Mouse (Mus musculus) CH12.LX (cell line): ENCODE measurements at regions not wholly inside any gene's neighbourhood (a gene's known extent, or its start where the extent isn't known, plus 50 kb on each side); places are given as distances from the start of the nearest gene placed in this dataset.

Source experiments
- BHLHE40 ChIP-seq: IDR thresholded peaks from 2 replicates; pipeline ENCODE4 v1.6.1; 2011; ENCODE audit warnings: mild to moderate bottlenecking, low read depth, low read length, improper control_type of control experiment
- GABPA ChIP-seq: IDR thresholded peaks from 2 replicates; pipeline ENCODE4 v1.6.1; 2012; ENCODE audit warnings: low read depth, low read length, improper control_type of control experiment, inconsistent platforms; ENCODE audit not compliant: insufficient replicate concordance
- HCFC1 ChIP-seq: IDR thresholded peaks from 2 replicates; pipeline ENCODE4 v1.6.1; 2012; ENCODE audit warnings: low read depth, mild to moderate bottlenecking, inconsistent platforms, low read length, improper control_type of control experiment
- MEF2A ChIP-seq: IDR thresholded peaks from 2 replicates; pipeline ENCODE4 v1.6.1; 2014; ENCODE audit warnings: low read depth, mild to moderate bottlenecking, inconsistent platforms, low read length, improper control_type of control experiment, borderline replicate concordance
- MYC ChIP-seq: IDR thresholded peaks from 2 replicates; pipeline ENCODE4 v1.6.1; 2011; ENCODE audit warnings: low read depth, mild to moderate bottlenecking, improper control_type of control experiment, low read length
- POLR2A ChIP-seq: IDR thresholded peaks from 2 replicates; pipeline ENCODE4 v1.6.1; 2011; ENCODE audit warnings: low read depth, mild to moderate bottlenecking, improper control_type of control experiment, low read length
- POLR2AphosphoS2 ChIP-seq: IDR thresholded peaks from 2 replicates; pipeline ENCODE4 v1.6.1; 2011; ENCODE audit warnings: low read depth, low read length, improper control_type of control experiment
- USF2 ChIP-seq: conservative IDR thresholded peaks from 2 replicates; pipeline ENCODE4 v1.6.1; 2011; ENCODE audit warnings: low read depth, low read length, improper control_type of control experiment
- ZC3H11A ChIP-seq: IDR thresholded peaks from 2 replicates; pipeline ENCODE4 v1.6.1; 2012; ENCODE audit warnings: low read depth, mild to moderate bottlenecking, inconsistent platforms, low read length, improper control_type of control experiment
- ZKSCAN1 ChIP-seq: IDR thresholded peaks from 2 replicates; pipeline ENCODE4 v1.6.1; 2012; ENCODE audit warnings: low read depth, inconsistent platforms, low read length, improper control_type of control experiment, borderline replicate concordance

DNA sequence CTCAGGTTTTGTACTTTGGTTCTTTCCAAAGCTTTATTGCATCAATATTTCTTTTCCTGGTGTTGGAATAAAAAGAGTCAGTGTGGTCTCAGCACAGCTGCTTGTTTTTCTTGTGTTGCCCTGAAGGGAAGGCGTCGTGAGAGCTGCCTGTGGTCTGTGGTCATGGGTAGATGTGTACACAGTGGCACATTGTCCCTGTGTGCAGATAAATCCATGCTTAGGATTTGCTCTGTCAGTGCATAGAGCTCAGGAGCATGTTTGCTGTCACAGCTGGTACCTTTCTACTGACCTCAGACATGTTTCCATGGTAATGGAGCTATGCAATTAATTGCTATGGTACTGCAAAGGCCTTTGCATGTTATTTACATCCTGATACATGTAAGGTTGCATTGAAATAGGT, 213.5 kb upstream of the Rasgrp1 start:
- TF ChIP-seq BHLHE40: no peak
- TF ChIP-seq ZC3H11A: no peak
- TF ChIP-seq HCFC1: no peak
- no peak for TF ChIP-seq GABPA
- no peak for TF ChIP-seq POLR2AphosphoS2
- TF ChIP-seq MYC: no peak
- no peak for TF ChIP-seq ZKSCAN1
- TF ChIP-seq USF2: no peak
- TF ChIP-seq POLR2A: no peak
- TF ChIP-seq MEF2A: no peak
